Mouse (Mus musculus): ENCODE results near the gene Lonp1. TPM values are rescaled to one million over a fixed set of nuclear protein-coding genes. Genes with fewer than 3 reads are reported as not detected.
"Not testable (repeated sequence)": the region's sequence is repeated elsewhere in the genome, so short reads cannot be mapped to it uniquely, and the experiment has no call there.

Gene Lonp1
- total RNA-seq, 4 experiments from 2014 or later, result 52.3 to 61.3 (median 59.0) TPM

DNA sequence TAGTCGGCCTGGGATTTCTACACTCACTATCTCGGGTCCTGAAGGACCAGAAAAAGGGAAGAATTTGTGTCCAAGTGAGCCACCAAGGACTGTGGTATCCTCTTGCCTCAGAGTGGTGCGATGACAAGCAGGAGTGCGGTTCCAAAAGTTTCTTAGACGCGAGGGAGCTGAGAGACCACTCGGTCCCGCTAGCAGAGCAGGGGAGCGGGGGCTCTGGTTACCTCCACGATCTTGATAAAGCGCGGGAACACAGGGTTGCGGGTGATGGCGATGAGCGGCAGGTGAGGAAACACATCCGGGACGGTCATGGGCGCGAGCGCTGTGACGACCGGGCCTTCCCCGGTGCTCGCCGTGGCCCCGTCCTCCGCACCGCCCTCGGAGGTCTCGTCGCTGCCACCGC is 427 bp downstream of the Lonp1 start:
- DNase-seq (ENCODE audit: low spot score in 2 of 2), result no peak

DNA sequence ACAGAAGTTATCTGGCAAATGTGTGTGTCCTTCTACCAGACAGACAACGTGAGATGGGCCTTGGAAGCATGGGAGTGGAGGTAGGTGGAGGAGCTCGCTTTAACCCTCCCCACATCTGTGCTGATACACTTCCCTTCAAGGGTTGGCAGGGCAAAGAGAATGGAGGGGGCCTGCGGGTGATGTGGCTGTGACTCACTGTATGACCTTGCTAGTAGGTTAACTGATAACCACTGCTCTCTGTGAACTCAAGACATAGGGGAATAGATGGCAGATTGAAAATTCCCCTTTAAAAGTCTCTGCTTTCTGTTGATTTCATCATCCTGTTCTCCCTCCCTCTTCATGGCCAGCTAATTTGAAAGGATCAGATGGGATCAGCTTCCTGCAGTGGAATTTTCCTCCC is 1.2 kb downstream of the Lonp1 start:
- no peak for DNase-seq (ENCODE audit: low spot score in 2 of 2)

DNA sequence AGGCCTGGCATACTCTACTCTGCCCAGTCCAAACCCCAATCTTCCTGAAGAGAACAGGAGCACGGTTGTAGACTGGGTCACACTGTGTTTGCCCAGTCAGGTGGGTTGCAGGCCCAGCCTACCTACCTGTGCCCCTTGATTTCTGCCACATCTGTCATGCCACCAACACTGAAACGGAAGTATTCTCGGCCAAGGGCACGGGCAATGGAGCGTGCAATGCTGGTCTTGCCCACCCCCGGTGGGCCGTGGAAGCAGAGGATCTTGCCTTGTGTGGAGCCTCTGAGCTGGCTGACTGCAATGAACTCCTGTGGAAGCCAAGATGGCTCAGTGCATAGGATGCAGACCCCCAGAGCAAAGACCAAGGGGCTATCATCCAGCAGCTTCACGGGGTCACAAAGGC is 9.1 kb downstream of the Lonp1 start:
- DNase-seq (ENCODE audit: low spot score in 2 of 2), result no peak

DNA sequence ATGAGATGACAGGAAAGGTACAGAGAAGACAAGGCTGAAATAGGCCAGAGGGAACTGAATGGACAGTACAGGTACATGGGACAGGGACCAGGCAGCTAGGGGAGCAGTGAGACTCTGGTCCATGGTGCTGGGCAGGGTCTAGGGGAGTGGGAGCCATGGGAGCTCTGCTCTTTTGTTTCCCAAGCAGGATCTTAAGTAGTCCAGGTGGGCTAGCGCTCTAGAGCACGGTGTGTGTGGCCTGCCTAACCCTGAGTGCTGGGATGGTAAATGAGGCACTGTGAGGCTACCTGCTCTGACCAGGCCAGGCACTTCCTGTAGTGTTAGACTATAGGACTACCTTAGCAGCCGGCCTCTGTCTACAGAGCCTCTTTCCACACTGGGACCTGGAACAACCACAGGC is 10.0 kb downstream of the Lonp1 start:
- no peak for DNase-seq (ENCODE audit: low spot score in 2 of 2)

DNA sequence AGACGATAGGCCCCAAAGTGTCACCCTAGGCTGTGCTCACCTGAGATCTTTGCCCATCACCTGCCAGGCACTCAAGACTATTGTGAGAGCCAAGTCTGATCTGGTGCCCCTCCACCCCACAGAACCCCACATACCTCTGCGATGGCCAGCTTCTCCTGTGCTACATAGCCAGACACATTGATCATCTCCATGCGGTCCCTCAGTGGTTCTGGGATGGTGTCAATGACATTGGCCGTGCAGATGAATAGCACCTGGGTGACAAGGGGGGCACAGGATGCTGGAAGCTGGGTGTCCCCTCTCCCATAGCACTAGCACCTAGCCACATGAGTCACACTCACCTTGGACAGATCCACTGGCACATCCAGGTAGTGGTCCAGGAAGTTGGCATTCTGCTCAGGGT is 10.9 kb downstream of the Lonp1 start:
- DNase-seq (ENCODE audit: low spot score in 2 of 2), result no peak

DNA sequence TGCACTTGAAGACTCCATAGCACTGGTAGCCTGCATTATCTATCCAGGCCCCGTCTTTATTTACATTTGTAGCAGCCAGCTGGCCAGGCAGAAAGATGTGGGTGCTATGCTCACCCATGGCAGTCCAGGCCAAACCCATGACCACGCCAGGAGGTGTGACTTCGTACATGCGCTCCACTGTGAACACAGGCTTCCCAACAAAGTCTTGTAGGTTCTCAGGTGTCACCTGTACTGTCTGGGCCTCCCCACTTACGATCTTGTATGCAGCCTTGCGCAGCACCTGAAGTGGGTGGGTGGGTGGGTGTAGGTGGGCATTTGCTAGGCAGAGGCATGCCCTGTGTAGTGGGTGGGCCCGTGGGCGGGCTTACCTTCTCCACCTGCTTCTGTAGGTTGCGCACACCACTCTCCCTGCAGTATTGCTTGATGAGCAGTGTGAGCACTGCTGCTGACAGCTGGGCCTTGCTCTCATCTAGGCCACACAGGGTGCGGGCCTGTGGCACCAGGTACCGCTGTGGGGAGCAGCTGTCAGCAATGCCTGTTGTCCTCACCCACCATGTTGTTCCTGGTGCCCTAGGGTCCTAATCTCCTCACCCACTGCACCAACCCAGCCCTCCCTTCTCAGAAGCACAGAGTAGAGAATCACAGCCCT is 11.4 kb downstream of the Lonp1 start:
- no peak for DNase-seq (ENCODE audit: low spot score in 2 of 2)

DNA sequence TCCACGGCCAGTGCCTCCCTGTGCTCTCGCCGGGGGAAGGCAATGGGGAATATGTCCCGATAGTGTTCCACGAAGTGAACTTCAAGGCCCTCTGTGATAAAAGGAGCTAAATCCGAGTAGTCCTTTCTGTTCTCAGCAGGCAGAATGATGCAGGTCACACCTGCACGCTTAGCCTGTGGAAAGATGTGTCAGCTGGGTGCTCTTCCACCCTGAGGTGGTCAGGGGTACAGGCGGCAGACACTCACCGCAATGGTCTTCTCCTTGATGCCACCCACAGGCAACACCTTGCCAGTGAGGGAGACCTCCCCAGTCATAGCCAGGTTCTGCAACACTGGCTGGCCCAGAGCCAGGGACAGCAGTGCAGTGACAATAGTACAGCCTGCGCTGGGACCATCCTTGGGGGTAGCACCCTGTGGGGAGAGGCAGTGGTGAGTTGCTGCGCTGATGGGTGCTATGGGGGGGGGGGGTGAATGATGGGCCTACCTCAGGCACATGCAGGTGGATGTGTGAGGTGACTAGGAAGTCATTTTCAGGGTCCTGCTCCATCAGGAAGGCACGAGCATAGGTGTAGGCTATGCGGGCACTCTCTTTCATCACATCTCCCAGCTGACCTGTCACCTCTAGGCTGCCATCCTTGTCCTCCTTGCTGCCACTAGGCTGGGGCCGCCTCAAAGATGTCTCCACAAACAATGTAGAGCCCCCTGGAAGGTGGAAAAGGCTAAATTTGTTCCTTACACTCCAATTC is 12.1 kb downstream of the Lonp1 start:
- no peak for DNase-seq (ENCODE audit: low spot score in 2 of 2)

DNA sequence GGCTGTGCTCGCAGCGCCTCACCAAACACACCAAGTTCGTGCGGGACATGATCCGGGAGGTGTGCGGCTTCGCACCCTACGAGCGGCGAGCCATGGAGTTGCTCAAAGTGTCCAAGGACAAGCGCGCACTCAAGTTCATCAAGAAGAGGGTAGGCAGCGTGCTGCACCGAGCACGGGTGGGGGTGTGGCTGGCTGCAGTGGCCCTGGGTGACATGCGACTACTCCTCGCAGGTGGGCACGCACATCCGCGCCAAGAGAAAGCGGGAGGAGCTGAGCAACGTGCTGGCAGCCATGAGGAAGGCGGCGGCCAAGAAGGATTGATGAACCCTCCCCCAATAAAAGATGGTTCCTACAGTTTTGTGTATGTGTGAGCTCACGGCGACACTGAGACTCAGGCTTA is 12.8 kb downstream of the Lonp1 start:
- peak in 1 of 2 experiments; percentile 42 for DNase-seq (ENCODE audit: low spot score in 2 of 2)

DNA sequence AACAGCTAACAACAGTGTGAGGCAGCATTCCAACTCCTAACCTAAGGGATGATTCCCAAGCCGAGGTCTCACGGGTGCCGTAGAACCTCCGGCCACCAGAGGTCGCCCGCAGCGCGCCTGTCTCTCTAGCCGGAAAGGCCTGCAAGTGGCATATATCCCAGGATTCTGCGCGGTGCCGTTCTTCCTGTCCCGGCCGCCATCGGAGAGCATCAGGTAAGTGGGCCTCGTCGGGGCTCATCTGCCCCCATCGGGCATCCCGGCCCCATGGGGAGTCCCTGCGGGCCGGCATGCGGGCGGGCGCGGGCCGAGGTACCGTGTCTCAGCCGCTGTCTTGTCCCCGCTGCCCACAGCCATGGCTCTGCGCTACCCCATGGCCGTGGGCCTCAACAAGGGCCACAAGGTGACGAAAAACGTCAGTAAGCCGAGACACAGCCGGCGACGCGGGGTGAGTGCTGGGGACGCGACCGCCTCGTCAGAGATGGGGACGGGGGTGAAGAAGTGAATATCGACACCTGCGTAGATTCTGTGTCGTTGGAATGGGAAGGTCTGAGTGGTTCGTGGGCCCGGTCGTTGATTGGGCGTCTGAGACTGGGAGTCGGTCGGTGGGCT is 13.3 kb downstream of the Lonp1 start, which contains the start of gene Rpl36:
Gene Rpl36 (plus strand): TSS at position 181 of the 609 bp plus-strand sequence.
- peak; percentile 92 to 95 for DNase-seq (ENCODE audit: low spot score in 2 of 2)

DNA sequence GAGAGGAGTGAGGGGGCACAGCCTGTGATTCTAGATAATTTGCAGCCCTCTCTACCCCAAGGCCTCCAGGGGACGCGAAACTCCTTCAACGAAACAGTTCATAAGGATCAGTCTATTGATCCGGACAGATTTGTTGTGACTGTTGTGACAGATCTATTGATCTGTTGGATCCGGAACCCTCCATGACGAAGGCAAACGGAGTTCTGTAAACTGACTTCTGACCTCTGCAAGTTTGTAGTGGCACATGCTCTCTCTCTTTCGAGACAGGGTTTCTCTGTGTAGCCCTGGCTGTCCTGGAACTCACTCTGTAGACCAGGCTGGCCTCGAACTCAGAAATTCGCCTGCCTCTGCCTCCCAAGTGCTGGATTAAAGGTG is 14.1 kb downstream of the Lonp1 start:
- not testable (repeated sequence) for DNase-seq (ENCODE audit: low spot score in 2 of 2)

DNA sequence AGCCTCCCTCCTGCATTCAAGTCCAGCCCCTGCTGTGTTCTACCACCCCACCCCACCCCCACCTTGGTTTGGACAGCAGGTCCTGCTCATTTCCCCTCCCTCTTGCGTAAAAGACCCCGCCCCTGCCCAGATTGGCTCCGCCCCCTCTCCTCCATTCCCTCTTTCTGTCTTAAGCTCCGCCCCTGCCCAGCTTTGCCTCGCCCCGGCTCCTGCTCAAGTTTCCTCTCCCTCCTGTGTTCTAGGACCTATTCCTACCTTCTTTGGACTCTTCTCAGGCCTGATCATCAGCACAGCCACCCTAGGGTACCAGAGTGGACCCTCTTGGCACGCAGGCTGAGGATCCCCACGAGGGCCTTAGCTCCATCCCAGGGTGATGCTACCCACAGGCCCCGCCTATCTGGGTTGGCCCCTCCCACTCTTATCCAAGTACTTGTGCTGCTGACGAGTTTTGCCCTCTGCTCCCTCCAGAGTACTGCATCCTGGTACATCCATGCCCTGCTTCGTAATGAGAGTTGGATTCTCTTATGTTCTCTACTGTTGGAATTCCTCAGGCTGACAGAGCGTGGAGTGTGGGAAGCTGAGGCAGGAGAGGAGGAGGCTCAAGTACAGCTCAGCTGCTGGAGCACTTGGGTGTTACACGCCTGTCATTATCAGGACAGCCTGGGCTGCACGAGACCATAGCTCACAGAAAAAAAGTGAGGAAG is 14.7 kb downstream of the Lonp1 start:
- DNase-seq (ENCODE audit: low spot score in 2 of 2), result peak in 1 of 2 experiments; percentile 46

DNA sequence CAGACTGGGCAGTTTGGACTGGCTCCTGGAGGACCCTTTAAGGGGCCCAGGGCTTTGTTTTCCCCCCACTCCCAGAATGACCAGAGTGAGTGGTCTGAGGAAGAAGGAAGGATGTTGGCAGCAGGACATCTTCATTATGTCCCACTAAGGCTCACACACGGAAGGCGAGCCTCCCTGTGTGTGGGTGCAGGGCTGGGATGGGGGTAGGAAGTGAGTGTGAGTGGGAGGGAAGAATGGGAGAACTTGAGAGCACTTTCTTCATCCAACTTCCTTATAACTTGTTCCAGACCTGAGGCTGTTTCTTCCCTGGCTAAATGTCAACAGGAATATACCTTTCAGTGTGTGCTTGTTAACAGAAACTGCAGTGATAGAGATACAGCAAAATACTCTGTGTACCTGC is 15.4 kb downstream of the Lonp1 start:
- no peak for DNase-seq (ENCODE audit: low spot score in 2 of 2)

DNA sequence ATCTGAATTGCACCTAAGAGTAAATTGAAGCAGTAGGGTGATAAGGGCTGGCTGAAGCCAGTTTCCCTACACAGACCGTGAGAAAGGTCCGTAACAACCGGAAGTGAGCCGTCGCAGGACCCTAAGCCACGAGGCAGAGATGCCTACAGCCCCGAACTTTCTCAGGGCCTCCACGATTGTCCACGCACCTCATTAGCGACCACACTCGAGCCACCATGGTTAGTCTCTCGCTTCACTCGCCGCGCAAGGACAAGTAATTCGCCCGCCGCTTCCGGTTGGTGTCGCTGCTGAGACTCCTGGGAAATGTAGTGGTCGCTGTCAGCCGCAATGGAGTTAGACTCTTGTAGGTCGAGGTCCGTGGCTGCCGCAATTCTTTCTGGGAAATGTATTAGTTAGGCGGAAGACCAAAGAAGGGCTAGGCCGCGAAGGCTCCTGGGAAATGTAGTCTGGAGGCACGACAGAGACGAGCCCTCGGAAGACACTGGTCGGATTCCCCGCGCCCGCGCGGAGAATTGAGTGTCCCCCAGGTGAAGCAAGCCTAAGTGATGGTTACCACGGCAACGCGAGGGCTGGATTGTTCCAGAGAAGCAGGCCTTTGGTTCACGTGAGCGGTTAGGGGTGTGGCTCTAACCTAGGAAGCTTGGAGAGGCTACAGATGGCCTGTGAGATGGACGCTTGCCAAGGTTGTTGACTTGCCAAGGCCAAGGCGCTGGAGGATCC is 17.1 kb downstream of the Lonp1 start, which contains the start of gene 2410015M20Rik:
Gene 2410015M20Rik (minus strand): TSS at position 320 of the 720 bp plus-strand sequence.
- DNase-seq (ENCODE audit: low spot score in 2 of 2), result peak; percentile 90 to 98

DNA sequence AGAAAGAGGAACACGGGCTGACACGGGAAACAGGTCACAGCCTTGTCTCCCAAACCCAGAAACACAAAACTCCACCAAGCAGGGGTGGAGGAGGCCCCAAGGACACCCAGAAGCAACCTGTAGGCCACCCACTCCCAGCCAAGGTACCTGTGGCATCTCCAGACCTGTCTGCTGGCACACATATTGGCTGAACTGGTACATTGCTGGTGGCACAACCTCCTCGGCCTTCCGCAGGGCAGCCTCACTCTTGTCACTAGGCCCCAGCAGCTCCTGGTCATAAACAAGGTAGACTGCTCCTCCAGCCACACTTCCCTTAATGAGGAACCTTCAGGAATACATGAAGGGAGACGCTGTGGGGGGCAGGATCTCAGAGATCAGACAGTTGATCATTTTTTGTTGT is 18.0 kb downstream of the Lonp1 start:
- DNase-seq (ENCODE audit: low spot score in 2 of 2), result no peak

DNA sequence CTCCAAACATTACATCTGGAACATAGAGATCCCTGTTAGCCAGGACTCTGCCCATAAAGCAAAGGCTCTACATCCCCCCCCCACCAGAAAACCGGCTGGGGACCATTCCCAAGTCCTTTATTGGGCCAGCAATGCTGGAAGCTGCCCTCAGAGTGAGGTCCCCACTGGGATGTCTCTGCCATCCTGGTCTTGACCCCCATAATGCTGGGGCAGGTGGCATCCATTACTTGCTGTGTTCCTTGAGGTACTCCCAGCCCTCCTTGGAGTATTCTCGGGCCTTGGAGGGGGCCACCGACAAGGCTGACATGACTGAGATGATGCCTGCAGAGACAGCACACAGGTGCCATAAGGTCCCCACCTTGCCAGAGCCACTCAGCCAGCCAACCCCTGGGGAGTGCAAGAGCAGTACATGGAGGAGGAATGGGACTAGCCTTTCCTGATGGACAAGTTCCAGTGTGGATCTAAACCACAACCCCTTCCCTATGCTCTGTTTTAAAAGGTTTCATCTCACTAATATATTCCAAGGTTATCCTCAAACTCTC is 19.1 kb downstream of the Lonp1 start:
- DNase-seq (ENCODE audit: low spot score in 2 of 2), result no peak

DNA sequence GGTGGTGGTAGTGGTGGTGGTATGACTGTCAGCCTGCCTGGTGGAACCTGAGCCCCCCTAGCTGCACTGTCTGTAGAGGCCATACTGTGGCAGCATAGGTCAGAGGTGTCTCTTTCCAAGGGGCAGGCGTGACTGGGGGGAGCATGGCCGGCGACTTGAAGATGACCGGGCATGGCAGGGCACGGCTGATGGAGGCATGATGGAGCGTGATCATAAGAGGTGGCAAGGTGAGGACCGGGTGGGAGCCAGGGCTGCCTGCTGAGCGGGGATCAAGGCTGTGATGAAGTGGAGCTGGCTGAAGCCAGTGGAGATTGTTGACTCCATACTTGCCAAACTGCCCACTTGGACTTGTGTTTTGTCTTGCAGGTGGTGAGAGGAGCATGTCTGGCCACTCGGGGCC is 21.3 kb downstream of the Lonp1 start:
- no peak for DNase-seq (ENCODE audit: low spot score in 2 of 2)

DNA sequence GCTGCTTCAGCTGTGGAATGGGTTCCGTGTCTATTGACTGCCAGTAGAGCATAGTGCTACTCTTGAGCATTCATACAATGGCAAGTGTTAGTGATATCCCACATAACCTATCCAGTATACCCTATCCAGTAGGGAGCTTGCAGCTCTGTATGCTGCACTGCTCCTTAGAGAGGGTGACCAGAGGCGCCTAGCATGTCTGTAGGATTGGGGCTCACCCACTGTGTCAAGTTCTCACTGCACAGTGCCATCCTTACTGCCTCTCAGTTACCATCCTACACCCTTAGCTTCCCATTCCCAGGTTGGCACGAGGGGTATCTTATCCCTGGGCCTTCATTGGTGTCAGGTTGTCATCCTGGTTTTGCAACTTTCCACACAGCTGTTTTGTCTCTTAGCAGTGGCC is 22.3 kb downstream of the Lonp1 start:
- no peak for DNase-seq (ENCODE audit: low spot score in 2 of 2)

DNA sequence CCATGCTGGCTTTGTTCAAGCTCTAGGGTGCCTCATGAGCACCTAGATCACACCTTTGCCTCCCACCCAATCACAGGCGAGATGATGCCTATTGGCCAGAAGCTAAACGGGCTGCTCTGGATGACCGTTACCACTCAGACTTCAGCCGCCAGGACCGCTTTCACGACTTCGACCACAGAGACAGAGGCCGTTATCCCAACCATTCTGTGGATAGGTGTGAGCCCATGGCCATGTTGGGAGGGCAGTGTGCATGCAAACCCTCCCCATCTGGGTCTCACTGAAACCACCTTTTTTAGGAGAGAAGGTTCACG is 22.7 kb downstream of the Lonp1 start:
- no peak for DNase-seq (ENCODE audit: low spot score in 2 of 2)

DNA sequence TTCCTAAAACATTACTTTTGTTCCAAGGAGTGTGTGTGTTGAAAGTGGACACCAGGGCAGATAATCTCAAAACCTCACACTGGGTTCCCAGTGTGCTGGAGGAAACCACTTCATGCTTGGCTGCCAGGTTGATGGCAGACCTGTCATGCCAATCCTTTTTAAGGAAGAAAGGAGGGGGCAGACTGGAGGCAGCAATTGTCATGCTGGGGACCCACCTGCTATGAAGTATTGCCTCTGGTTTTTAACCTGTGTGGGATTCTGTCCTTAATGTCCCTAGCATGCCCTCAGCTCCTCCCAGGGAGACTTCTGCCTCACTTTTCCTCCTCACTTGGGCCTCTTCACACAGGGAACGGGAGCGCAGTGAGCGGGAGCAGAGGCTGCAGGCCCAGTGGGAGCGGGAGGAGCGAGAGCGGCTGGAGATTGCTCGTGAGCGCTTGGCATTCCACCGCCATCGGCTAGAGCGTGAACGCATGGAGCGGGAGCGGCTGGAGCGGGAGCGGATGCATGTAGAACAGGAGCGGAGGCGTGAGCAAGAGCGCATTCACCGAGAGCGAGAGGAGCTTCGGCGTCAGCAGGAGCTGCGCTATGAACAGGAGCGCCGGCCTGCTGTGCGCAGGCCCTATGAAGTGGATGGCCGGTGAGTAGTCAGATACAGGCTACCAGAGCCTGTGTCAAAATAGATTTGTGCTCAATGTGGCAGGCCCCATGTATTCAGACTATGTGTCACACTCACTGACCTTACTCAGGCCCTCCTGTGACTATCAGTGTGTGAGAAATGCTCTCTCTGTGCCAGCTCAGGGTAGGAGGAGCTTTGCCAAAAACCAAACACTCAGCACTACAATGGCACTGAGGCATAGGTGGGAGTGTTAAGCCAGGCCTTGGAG is 23.3 kb downstream of the Lonp1 start:
- DNase-seq (ENCODE audit: low spot score in 2 of 2), result no peak

Measured in left cerebral cortex, adult 8-10 months (tissue).